Mouse (Mus musculus): ENCODE data around the gene Armh1.

Gene Armh1

DNA sequence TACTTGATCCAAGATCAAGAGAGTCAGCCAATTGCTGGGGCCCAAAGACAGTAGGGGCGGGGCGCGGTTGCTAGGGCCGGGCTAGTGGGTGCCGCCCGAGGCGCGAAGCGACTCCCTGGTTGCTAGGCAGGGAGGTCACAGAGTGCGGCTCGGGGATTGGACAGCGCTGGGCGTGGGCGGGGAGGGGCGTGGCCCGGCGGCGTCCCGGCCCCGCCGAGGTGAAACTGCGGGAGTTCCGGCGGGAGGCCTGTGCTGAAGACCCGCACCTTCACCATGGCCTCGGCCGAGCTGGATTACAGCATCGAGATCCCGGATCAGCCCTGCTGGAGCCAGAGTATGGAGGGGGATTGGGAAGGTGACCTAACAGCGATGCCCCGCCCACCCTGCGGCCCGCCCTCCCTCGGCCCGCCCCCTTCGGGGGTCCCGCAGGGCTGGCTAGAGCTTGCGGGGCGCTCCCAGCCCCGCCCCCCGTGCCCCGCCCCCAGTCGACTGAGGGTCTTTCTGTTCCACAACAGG, at the start of gene Armh1, which contains the start of gene Tmem53:
Armh1 (minus strand) TSS at position 325 of the 516 bp plus-strand sequence.
Tmem53 (plus strand) TSS at position 151 of the 516 bp plus-strand sequence.
- DNase-seq (ENCODE audit: low spot score in 2 of 2), result peak; percentile 94 to 96

- DNase-seq (ENCODE audit: low spot score in 2 of 2), result no peak
Observed at GRCm38 (mm10) chr4:117299921-117300320, 48.0 kb upstream of the Armh1 start.

DNA sequence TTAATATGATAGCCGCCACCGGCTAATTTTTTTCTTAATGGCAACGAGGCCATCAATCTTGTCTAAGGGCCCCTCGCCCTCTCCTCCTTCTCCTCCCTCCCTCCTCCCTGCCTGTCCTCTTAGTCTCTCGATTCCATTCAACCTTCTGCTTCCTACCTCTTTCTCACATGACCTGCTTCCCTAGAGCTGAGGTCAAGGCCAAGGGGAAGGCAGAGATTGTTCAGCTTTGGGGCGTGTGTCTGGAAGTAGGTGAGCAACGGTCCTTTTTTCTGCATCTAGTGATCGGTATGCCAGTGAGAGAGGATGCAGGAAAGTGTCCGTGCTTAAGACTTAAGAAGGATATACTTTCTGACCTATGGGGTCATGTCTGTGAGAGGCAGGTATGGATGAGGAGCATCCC, 45.9 kb upstream of the Armh1 start:
- no peak for DNase-seq (ENCODE audit: low spot score in 2 of 2)

DNA sequence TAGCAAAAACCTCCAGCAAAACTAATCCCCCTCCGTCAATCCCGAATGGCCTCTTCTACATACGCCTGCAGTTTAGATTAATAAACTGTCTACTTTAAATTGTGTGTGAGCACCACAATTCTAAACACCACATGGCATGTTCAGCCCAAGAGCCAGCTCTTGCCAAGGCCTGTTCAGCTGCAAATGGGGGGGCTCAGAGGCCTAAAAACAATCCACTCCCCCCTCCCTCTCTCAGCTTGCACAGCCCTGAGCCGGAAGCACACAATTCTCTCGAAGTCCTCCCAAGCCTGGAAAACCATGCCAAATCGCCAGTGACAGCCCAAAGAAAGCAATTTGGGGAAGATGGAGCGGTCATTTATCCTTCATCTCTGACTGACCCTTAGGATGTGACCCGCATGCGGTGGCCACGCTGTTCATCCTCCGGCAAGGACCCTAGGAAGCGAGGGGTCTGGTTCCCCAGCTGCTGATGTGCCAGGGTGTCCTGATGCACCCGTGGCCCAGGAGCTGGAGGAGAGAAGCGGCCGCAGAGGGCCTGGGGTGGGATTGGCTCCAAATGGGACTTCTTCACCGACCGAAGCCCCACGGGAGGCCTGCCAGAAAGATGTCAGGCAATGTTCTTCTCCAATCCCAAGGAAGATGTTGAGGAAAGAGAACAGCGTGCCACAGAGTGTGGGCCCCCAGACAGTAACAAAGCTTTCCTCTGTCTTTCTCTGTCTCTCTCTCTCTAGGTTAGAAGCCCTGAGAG, 45.1 kb upstream of the Armh1 start:
- no peak for DNase-seq (ENCODE audit: low spot score in 2 of 2)

GRCm38 (mm10) chr4:117291696-117292095, 39.8 kb upstream of the Armh1 start:
- no peak for DNase-seq (ENCODE audit: low spot score in 2 of 2)

DNA sequence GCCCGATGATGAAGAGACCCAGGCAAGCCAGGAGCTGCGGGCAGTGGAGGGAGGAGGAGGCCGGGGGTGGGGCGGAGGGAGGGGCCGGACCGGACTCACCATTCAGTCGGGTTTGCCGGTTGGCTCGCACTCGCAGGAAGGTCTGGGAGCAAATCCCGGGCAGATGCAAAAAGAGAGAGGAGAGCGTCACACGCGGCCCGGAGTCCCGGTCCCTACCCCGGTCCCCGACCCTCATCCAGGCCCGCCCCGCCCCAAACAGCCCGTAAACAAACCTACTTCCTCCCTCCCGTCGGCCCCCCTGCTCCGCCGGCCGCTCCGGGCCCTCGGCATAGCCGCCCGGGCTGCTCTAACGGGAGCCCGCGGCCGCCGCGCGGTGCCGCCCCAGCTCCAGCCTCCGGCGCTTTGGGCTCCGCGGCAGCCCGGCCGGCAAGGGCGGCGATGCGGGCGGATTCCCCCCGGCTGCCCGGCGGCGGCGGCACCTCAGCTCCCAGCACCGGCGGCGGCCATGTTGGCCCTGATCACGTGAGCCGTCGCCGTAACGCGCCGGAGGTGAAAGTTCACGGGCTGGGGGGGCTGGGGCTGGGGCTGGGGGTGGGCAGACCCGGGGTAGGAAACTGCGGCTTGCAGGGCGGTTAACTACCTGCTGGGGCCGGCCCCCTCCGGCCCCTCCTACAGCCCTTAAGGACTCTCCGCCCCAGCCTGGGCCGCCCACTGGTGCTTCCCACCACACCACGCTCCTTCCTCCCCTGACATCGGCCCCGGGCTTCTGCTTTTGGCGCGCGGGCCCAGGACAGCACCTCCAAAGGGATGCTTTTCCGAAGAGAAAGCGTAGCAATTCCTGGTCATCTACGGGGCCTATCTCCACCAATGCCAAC, 37.2 kb upstream of the Armh1 start:
- peak; percentile 77 to 90 for DNase-seq (ENCODE audit: low spot score in 2 of 2)

DNA sequence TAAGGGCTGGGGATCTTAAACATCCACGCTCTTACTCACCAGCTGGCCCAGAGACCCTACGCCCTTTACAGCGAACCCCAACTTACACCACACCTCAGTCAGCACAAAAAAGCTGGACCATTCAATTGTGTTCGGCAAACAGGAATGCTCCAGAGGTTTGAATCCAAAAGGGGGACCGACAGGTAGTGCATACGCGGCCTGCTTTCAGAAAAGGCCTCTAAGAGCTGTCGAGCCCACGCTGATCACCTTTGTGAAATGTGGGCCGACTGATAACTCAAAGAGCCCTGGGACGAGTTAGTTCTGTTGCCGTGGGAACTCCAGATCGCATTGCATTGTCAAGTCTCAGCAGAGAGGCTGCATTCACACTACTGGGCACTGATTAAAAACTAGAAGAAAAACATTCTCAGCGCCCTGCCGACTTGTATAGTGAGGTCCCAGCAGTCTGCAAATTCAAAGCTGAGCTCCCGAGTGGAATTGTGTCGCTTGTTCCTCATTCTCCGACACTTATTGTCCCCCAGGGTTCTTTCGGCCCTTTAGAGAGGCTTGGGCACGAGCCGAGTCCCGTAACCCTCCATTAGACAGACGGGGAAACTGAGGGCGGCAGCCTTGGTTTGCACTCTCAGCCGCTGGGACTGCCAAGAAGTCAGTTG, 36.5 kb upstream of the Armh1 start:
- no peak for DNase-seq (ENCODE audit: low spot score in 2 of 2)

- DNase-seq (ENCODE audit: low spot score in 2 of 2), result no peak
Observed at GRCm38 (mm10) chr4:117284363-117284762, 32.4 kb upstream of the Armh1 start.

DNA sequence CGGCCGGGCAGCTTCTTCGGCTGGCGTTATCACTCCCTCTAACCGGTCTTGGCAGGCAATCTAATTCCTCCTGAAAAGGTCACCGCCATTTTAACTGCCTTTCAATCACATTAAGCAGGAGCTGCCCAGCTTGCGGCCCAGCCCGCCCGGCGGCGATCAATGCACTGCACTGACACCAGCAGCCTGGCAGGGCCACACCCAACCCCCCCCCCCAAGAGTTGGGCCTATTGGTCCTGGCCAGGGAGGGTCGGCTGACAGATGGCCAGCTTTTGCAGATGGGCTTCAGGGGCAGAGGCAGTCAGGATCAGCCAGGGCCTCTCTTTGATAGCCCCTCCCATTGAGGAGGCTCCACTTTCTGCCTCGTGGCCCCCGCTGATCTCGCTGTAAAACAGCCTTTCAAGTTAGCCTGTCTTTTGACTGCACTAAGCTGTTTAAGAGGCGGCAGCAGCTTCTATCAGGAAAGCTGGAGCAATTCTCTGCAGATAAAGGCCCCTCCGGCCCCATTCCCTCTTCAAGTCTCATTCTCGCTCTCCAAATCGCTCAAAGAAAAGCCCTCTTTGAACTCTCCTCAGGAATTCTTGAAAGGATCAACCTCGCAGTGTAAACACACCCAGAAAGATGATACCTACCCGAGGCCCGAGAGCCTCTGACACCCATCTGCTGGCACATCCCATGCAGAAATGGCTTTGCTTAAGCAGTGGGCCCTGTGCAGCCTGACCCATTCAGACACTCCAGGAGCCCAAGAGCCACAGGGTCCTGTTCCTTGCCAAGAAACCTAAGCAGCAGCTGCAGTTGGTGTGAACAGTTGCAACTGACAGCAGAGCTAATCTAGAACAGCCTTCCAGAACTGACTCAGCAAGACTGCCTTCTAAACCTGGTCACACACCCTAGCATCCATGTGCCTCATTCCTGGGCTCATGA, 31.6 kb upstream of the Armh1 start:
- DNase-seq (ENCODE audit: low spot score in 2 of 2), result no peak

GRCm38 (mm10) chr4:117281090-117281845, 29.3 kb upstream of the Armh1 start:
- no peak for DNase-seq (ENCODE audit: low spot score in 2 of 2)

- no peak for DNase-seq (ENCODE audit: low spot score in 2 of 2)
Observed at GRCm38 (mm10) chr4:117280397-117280930, 28.5 kb upstream of the Armh1 start.

GRCm38 (mm10) chr4:117279253-117279642, 27.3 kb upstream of the Armh1 start:
- DNase-seq (ENCODE audit: low spot score in 2 of 2), result no peak

- no peak for DNase-seq (ENCODE audit: low spot score in 2 of 2)
Observed at GRCm38 (mm10) chr4:117278381-117279252, 26.7 kb upstream of the Armh1 start.

DNA sequence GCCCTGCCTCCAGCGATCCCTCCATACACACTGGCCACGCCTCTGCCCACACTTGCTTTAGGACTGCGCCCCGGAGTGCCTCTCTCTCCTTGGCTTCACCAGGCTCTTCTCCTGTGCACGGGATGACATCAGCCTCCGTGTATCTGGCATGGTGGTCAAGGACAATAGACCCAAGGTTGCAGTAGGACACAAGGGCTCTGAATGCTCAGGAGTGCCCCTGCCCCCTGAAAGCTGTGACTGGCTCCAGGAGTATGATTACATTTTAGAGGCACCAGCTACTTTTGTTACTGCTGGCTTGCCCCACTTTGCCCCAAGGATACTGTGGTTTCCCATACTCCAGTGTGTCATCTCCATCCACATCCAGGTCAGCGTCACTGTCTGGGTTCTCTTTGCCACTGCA, 25.8 kb upstream of the Armh1 start:
- DNase-seq (ENCODE audit: low spot score in 2 of 2), result no peak

DNA sequence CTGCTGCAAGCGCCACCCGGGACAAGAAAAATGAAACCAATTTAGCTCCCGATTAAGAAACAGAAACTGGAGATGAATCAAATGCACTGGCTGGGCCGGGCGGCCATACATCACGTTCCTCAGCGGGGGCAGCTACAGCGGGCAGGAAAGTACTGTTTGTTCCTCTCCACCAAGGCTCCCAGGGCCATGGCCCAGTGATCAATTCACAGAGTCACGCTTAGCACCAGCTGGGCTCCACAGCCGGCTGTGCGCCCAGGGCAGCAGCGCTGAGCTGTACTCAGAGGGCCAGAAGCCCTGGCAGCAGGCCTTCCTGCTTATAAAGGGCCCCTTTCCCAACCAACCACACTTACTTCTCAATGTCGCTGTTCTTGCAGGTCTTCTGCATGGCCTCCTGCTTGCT, 25.1 kb upstream of the Armh1 start:
- no peak for DNase-seq (ENCODE audit: low spot score in 2 of 2)

- DNase-seq (ENCODE audit: low spot score in 2 of 2), result no peak
Observed at GRCm38 (mm10) chr4:117276281-117276711, 24.4 kb upstream of the Armh1 start.

GRCm38 (mm10) chr4:117274720-117275119, 22.8 kb upstream of the Armh1 start:
- no peak for DNase-seq (ENCODE audit: low spot score in 2 of 2)

DNA sequence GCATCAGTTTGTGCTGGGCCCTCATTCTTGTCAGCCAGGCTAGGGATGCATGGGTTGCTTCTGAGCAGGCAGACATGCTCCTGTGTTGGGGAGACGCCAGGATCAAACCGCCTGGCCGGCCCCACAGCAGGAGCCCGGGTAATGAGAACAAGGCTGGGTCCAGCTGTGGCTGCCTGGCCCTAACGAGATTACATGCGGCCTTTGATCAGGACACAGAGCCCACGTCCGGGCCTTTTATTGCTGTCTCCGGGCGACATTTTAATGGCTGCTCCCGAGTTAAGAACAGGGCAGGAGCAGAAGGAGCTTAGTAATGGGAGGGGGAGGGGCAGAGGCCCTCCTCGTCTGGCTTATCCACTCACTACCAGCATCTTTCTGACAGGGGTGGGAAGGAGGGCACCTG, 20.5 kb upstream of the Armh1 start:
- DNase-seq (ENCODE audit: low spot score in 2 of 2), result no peak

- DNase-seq (ENCODE audit: low spot score in 2 of 2), result peak; percentile 69 to 85
Observed at GRCm38 (mm10) chr4:117270278-117270677, 18.4 kb upstream of the Armh1 start.

Data from spleen, postnatal 4 days (tissue).